Comparison of ENCODE assay signal across 30 mouse cellular contexts in genomic region chr7:73661901-73662300, GRCm38 (mm10).
"Had no signal": no experiment of that assay in that cellular context is flagged by ENCODE, and none has a peak within 500 bp of the region (broad histone marks: within the 10 kb centered on the region; RNA-seq: fewer than 3 reads in every experiment).

No protein-coding gene starts in this region.

- H3K9ac ChIP-seq: limb, embryonic 12.5 days; limb, embryonic 13.5 days; limb, embryonic 15.5 days; liver, embryonic 12.5 days; liver, embryonic 13.5 days; liver, embryonic 14.5 days; liver, embryonic 15.5 days; liver, postnatal 0 days; lung, embryonic 14.5 days; lung, embryonic 15.5 days; midbrain, embryonic 12.5 days; midbrain, embryonic 13.5 days; midbrain, embryonic 15.5 days had no signal

- H3K4me3 ChIP-seq: left cerebral cortex, adult 2 months; limb, embryonic 10.5 days; limb, embryonic 12.5 days; limb, embryonic 13.5 days; limb, embryonic 15.5 days; liver, embryonic 12.5 days; liver, embryonic 13.5 days; liver, embryonic 15.5 days; lung, embryonic 15.5 days; megakaryocyte, embryonic 14.5 days; midbrain, embryonic 10.5 days; midbrain, embryonic 12.5 days; midbrain, embryonic 13.5 days; midbrain, embryonic 15.5 days; myocyte had no signal

- H3K9me3 ChIP-seq: limb, embryonic 10.5 days; limb, embryonic 15.5 days; liver, embryonic 12.5 days; liver, embryonic 13.5 days; liver, embryonic 15.5 days; lung, embryonic 15.5 days; megakaryocyte, embryonic 14.5 days; midbrain, embryonic 10.5 days; midbrain, embryonic 12.5 days; midbrain, embryonic 13.5 days; midbrain, embryonic 15.5 days had no signal

- H3K27me3 ChIP-seq: limb, embryonic 12.5 days; limb, embryonic 13.5 days; limb, embryonic 15.5 days; liver, embryonic 12.5 days; liver, embryonic 13.5 days; liver, embryonic 15.5 days; lung, embryonic 15.5 days; midbrain, embryonic 12.5 days; midbrain, embryonic 15.5 days had no signal

- H3K4me2 ChIP-seq: limb, embryonic 12.5 days; limb, embryonic 13.5 days; limb, embryonic 15.5 days; liver, embryonic 11.5 days; liver, embryonic 12.5 days; liver, embryonic 13.5 days; liver, embryonic 15.5 days; lung, embryonic 14.5 days; lung, embryonic 15.5 days; midbrain, embryonic 12.5 days; midbrain, embryonic 13.5 days; midbrain, embryonic 15.5 days had no signal

- H3K36me3 ChIP-seq: limb, embryonic 10.5 days; limb, embryonic 12.5 days; limb, embryonic 13.5 days; limb, embryonic 15.5 days; liver, embryonic 12.5 days; liver, embryonic 13.5 days; liver, embryonic 15.5 days; lung, embryonic 15.5 days; midbrain, embryonic 10.5 days; midbrain, embryonic 12.5 days; midbrain, embryonic 13.5 days; midbrain, embryonic 15.5 days had no signal

- ATAC-seq: liver, embryonic 12.5 days; liver, postnatal 0 days; lung, postnatal 0 days; midbrain, embryonic 13.5 days; midbrain, embryonic 15.5 days; midbrain, embryonic 16.5 days had no signal

- H3K27ac ChIP-seq: left cerebral cortex, adult 2 months; limb, embryonic 10.5 days; limb, embryonic 12.5 days; limb, embryonic 13.5 days; limb, embryonic 15.5 days; liver, embryonic 12.5 days; liver, embryonic 13.5 days; liver, embryonic 14.5 days; liver, embryonic 15.5 days; lung, embryonic 15.5 days; macrophage; midbrain, embryonic 10.5 days; midbrain, embryonic 12.5 days; midbrain, embryonic 13.5 days; midbrain, embryonic 15.5 days had no signal

- DNase-seq: left cerebral cortex, postnatal 4 days; liver; liver, embryonic 13.5 days; liver, postnatal 0 days; lung, adult 18-20 months; lung, adult 2 months; lung, embryonic 14.5 days; lung, postnatal 10 days; lung, postnatal 14 days; lung, postnatal 36 days; lung, postnatal 4 days had no signal

- H3K4me1 ChIP-seq: limb, embryonic 12.5 days; liver, embryonic 12.5 days; liver, embryonic 13.5 days; liver, embryonic 15.5 days; megakaryocyte, embryonic 14.5 days; midbrain, embryonic 12.5 days; midbrain, embryonic 15.5 days had no signal
